Mouse (Mus musculus): ENCODE data around the gene Insyn1. TPM values are rescaled to one million over a fixed set of nuclear protein-coding genes. Genes with fewer than 3 reads are reported as not detected.
A peak's percentile ranks its signal among the peaks of the same experiment; 100 is the strongest.

Insyn1 gene
- polyA plus RNA-seq, 1 experiment from 2014 or later, result 0.74 TPM

DNA sequence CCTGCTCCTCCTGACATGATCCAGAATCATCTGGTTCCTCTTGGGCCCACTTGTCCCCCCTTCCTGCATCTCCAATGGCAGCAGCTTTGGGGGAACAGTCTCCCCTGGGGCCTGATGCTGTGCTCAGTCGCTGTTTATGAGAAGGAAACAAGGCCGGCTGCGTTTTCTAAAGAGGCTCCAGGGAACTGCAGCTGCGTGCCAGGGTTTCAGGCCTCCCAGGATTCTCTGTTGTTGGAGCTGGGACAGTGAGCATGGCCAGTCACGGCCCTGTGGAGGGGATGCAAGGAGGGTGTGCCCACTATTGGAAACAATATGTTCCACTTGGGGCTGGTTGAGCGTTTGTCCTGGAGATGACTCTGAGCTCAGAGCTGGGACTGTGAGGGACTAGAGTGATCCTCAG is 17.9 kb upstream of the Insyn1 start:
- Histone ChIP-seq H3K4me1 (replicated peaks; ENCODE audit: control insufficient read depth, insufficient read depth, low read length) (no peaks in the 10 kb centered on the region), H3K4me2 (ENCODE audit: low read depth, low read length) (no peak overlapping the region), H3K27me3 (ENCODE audit: control insufficient read depth, insufficient read depth, low read depth, low read length) (no peaks in the 10 kb centered on the region), H3K27ac (ENCODE audit: low read length) (no peak overlapping the region), H3K9ac (ENCODE audit: low read length) (no peak overlapping the region), H3K36me3 (ENCODE audit: control insufficient read depth, insufficient read depth, low read length) (no peaks in the 10 kb centered on the region), H3K9me3 (ENCODE audit: control insufficient read depth, low read length) (no peaks in the 10 kb centered on the region), H3K4me3 (ENCODE audit: low read length) (no peak overlapping the region)
- WGBS, result 57% methylated on average over 6 of the region's 6 CpGs
- ATAC-seq (ENCODE audit: low read depth), result no peak

DNA sequence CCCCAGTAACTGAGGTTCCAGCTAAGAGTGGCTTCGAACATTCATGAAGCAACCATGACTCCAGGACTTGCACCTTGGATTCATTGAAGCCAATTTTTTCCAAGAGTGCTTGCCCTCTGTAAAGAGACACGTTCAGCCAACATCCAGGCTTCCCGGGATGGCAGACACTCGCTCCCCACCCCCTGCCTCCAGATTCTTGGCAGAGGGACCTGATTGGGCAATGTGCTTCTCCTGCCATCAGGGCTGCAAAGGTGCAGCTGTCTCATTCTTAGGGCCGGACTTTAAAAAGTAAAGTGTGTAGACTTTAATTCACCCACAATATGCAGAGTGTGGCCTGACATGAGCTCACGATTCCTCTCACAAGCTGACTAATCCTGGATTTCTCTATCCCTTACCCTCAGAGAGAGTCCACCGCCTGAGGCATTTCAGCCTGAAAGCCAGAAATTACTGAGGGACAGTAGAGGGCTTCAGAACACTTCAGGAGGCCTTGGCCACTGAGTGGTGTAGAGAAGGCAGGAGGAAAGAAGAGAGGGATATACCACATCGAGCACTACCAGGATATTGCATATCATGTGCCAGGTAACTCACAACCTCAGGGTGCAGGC is 15.1 kb upstream of the Insyn1 start:
- 59% methylated on average over 8 of the region's 8 CpGs for WGBS
- no peak overlapping the region for H3K27ac ChIP-seq (ENCODE audit: low read length)
- H3K4me1 ChIP-seq (replicated peaks; ENCODE audit: control insufficient read depth, insufficient read depth, low read length), result no peaks in the 10 kb centered on the region
- ATAC-seq (ENCODE audit: low read depth), result no peak
- H3K4me2 ChIP-seq (ENCODE audit: low read depth, low read length), result no peak overlapping the region
- no peak overlapping the region for H3K9ac ChIP-seq (ENCODE audit: low read length)
- no peaks in the 10 kb centered on the region for H3K36me3 ChIP-seq (ENCODE audit: control insufficient read depth, insufficient read depth, low read length)
- H3K4me3 ChIP-seq (ENCODE audit: low read length), result no peak overlapping the region
- no peaks in the 10 kb centered on the region for H3K9me3 ChIP-seq (ENCODE audit: control insufficient read depth, low read length)
- no peaks in the 10 kb centered on the region for H3K27me3 ChIP-seq (ENCODE audit: control insufficient read depth, insufficient read depth, low read depth, low read length)

DNA sequence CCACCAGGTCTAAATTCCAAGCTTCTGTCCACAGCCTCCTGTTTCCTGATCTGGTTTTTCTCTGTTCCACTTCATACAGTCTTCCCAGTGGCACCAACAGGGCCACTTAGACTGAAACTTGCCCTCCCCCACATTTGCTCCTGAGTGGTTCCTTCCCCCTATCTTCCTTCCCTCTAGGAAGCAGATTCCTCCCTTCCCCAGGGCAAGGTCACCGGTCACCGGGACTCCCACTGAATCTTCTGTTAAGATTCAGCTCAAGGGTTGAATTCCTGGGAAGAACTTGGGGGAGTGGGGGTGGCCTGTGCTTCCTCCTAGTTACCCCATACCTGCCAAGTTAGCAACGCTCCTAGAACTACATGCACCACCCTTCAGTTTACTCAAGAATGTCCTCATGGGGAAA is 1.3 kb upstream of the Insyn1 start:
- peaks cover 16% of the 10 kb centered on the region for H3K4me1 ChIP-seq (replicated peaks; ENCODE audit: control insufficient read depth, insufficient read depth, low read length)
- H3K4me2 ChIP-seq (ENCODE audit: low read depth, low read length), result no peak overlapping the region
- H3K27me3 ChIP-seq (ENCODE audit: control insufficient read depth, insufficient read depth, low read depth, low read length), result peaks cover 10% of the 10 kb centered on the region
- H3K9me3 ChIP-seq (ENCODE audit: control insufficient read depth, low read length), result no peaks in the 10 kb centered on the region
- WGBS, result 13% methylated on average over 3 of the region's 3 CpGs
- no peak for ATAC-seq (ENCODE audit: low read depth)
- no peak overlapping the region for H3K27ac ChIP-seq (ENCODE audit: low read length)
- H3K4me3 ChIP-seq (ENCODE audit: low read length), result no peak overlapping the region
- H3K36me3 ChIP-seq (ENCODE audit: control insufficient read depth, insufficient read depth, low read length), result no peaks in the 10 kb centered on the region
- H3K9ac ChIP-seq (ENCODE audit: low read length), result no peak overlapping the region

DNA sequence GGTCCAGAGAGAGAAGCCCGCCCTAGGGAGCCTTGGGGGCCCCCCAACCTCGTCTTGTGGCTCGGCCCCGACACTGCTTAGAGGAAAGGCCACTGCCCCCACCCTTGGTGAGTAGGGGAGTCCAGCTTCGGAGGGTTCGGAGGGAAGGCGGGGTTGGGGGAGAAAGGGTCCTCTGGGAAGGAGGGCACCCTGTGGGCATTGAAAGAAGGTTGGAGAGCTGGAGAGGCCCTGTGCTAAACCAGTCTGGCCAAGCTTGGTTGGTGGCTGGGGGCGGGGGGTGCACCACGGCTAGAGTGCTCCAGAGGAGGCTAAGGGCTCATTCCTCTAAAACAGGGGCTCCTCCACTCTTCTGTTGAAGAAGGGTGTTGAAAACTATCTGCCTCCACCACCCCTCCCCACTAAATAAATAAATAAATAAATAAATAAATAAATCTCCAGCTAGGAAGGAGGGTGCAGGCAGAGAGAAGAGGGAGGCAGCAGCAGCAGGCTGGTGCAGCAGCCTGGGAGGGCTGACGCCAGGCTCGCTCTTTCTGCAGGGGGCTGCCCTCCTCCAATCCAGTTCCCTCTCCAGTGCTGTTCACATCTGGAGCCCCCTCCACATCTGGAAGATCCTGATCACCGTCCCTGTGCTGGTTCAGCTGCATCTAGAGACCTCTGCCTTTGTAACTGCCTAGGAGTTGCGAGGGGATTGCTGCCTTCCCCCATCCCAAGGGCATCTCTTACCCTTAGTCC is 896 bp downstream of the Insyn1 start:
- H3K4me1 ChIP-seq (replicated peaks; ENCODE audit: control insufficient read depth, insufficient read depth, low read length), result peaks cover 16% of the 10 kb centered on the region
- H3K9ac ChIP-seq (ENCODE audit: low read length), result peak overlapping the region; percentile 73
- H3K27me3 ChIP-seq (ENCODE audit: control insufficient read depth, insufficient read depth, low read depth, low read length), result peaks cover 10% of the 10 kb centered on the region
- H3K27ac ChIP-seq (ENCODE audit: low read length), result no peak overlapping the region
- no peaks in the 10 kb centered on the region for H3K36me3 ChIP-seq (ENCODE audit: control insufficient read depth, insufficient read depth, low read length)
- peak overlapping the region; percentile 65 for H3K4me3 ChIP-seq (ENCODE audit: low read length)
- WGBS, result 2% methylated on average over 13 of the region's 13 CpGs
- ATAC-seq (ENCODE audit: low read depth), result no peak; the same call in 1 of the 2 replicates
- peak overlapping the region; percentile 93 for H3K4me2 ChIP-seq (ENCODE audit: low read depth, low read length)
- H3K9me3 ChIP-seq (ENCODE audit: control insufficient read depth, low read length), result no peaks in the 10 kb centered on the region

DNA sequence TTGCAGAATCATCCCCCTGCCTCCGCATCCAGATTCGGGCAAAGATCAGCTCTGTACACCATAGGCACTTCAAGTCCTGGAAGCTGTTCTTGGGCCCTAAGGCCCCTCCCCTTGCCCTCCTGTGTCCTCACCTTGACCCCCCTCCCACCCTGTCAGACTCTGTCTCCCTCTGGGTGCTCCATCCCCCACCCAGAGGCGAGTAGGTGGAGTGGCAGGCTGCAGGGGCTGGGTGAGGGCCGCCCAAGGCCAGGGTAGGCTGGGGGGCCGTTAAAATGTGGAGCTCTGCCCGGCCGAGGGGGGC is 1.4 kb downstream of the Insyn1 start:
- 7% methylated on average over 7 of the region's 7 CpGs for WGBS
- no peak for ATAC-seq (ENCODE audit: low read depth)
- Histone ChIP-seq H3K27me3 (ENCODE audit: control insufficient read depth, insufficient read depth, low read depth, low read length) (peaks cover 10% of the 10 kb centered on the region), H3K36me3 (ENCODE audit: control insufficient read depth, insufficient read depth, low read length) (no peaks in the 10 kb centered on the region), H3K9ac (ENCODE audit: low read length) (0 out of 2 replicates have a peak overlapping the region, but pooled peaks have one; percentile 9), H3K4me2 (ENCODE audit: low read depth, low read length) (peak overlapping the region; percentile 93; the same call in 1 of the 2 replicates), H3K27ac (ENCODE audit: low read length) (no peak overlapping the region), H3K4me1 (replicated peaks; ENCODE audit: control insufficient read depth, insufficient read depth, low read length) (peaks cover 16% of the 10 kb centered on the region), H3K4me3 (ENCODE audit: low read length) (no peak overlapping the region; the same call in 1 of the 2 replicates), H3K9me3 (ENCODE audit: control insufficient read depth, low read length) (no peaks in the 10 kb centered on the region)

DNA sequence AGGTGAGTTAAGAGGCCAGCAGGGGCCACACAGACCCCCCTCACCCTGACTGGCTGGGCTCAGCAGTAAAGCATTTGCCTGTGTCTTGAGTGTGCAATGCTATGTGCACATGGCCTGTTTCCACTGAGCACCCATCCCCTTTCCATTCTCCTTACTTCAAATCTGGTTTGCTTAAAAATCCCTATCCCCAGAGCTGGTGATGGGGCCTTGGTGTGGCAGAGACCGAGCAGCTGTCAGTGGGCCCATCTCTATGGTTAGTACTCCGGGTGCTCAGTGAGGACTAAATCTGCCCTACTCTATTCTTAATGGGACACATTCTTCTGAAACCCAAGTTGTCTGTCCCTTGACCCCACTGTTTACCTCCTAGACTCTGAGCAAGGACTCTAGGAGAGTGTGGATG is 2.0 kb downstream of the Insyn1 start:
- peak; percentile 31; the same call in 1 of the 2 replicates for ATAC-seq (ENCODE audit: low read depth)
- no peak overlapping the region for H3K9ac ChIP-seq (ENCODE audit: low read length)
- no peak overlapping the region for H3K4me3 ChIP-seq (ENCODE audit: low read length)

DNA sequence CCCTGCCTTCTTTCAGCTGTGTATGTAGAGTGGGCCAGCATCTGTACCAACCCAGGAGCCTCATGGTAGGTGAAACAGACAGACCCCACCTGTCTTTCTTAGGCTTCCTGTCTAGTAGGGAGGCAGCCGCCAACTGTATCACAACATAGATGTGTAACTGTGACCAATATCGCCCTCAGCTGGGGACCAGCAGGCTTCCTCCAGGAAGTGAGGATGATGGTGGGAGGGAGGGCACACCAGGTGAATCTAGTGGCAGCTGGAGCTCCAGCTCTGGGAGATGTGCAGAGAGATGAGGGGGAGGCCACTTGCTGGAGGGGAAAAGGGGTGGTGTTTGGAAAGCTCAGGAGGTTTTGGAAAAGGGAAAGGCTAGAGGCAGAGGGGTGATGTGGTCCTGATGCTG is 6.6 kb downstream of the Insyn1 start:
- Histone ChIP-seq H3K27ac (ENCODE audit: low read length) (no peak overlapping the region), H3K4me1 (replicated peaks; ENCODE audit: control insufficient read depth, insufficient read depth, low read length) (peaks cover under 1% of the 10 kb centered on the region), H3K36me3 (ENCODE audit: control insufficient read depth, insufficient read depth, low read length) (no peaks in the 10 kb centered on the region), H3K27me3 (ENCODE audit: control insufficient read depth, insufficient read depth, low read depth, low read length) (peaks cover 3% of the 10 kb centered on the region; the same call in 1 of the 2 replicates), H3K4me3 (ENCODE audit: low read length) (no peak overlapping the region), H3K9ac (ENCODE audit: low read length) (no peak overlapping the region), H3K9me3 (ENCODE audit: control insufficient read depth, low read length) (no peaks in the 10 kb centered on the region), H3K4me2 (ENCODE audit: low read depth, low read length) (no peak overlapping the region)
- 56% methylated on average over 2 of the region's 2 CpGs for WGBS
- ATAC-seq (ENCODE audit: low read depth), result no peak

More for the DNA sequence above, 2.0 kb downstream of the Insyn1 start:
- H3K4me2 ChIP-seq (ENCODE audit: low read depth, low read length), result no peak overlapping the region
- H3K4me1 ChIP-seq (replicated peaks; ENCODE audit: control insufficient read depth, insufficient read depth, low read length), result peaks cover 16% of the 10 kb centered on the region
- H3K27me3 ChIP-seq (ENCODE audit: control insufficient read depth, insufficient read depth, low read depth, low read length), result peaks cover 10% of the 10 kb centered on the region
- H3K9me3 ChIP-seq (ENCODE audit: control insufficient read depth, low read length), result no peaks in the 10 kb centered on the region
- 53% methylated on average over 2 of the region's 2 CpGs for WGBS
- H3K36me3 ChIP-seq (ENCODE audit: control insufficient read depth, insufficient read depth, low read length), result no peaks in the 10 kb centered on the region
- H3K27ac ChIP-seq (ENCODE audit: low read length), result no peak overlapping the region

DNA sequence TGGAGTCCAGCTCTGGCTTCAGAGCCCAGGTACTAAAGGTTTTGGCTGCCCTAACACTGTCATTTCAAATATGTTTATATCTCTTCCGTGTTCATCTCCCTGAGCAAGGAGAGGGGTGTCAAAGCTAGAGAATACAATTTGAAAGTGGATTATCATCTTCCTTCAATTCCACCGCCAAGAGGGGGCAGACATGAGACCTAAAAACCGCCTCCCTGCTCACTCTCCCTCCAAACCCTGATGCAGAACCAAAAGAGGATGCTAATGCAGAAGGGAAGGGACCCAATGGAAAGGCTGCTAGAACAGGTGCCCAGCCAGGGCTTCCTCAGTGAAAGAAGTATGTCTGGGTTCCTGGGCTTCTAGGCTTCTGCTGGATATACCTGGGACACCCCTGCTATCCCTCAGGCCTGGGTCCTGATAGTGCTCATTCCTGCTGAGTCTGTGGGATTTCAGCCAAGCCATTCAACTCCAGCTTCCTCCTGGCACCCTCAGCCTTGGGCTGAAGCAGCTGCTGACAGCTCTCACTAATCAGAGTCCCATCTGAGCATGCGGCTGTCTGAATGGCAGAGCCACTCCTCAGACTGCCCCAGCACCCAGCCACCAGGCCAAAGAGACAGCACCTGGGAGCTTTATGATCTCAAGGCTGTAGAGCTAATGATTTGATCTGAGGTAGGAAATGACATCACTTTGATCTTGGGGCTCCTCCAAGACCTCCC is 8.2 kb downstream of the Insyn1 start:
- no peak for ATAC-seq (ENCODE audit: low read depth)
- 32% methylated on average over 4 of the region's 4 CpGs for WGBS

DNA sequence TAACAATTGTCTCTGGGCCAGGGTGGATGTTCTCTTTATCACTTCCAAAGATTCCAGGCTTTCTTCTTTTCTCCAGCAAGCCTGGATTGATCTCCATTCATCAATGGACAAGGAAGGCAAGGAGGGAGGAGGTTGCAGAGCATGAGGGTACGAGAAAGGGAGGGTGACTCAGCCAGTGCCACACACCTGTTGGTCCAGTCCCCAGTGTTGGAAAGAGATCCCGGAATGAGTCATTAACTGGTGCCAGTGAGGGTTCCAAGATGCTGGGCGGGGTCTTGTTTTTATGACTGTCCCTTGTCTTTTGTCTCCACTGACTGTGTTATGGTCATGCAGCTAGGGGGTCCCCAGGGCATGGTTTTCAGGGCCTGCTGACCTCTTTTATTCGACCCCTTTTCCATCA is 9.5 kb downstream of the Insyn1 start:
- Histone ChIP-seq H3K27me3 (ENCODE audit: control insufficient read depth, insufficient read depth, low read depth, low read length) (no peaks in the 10 kb centered on the region), H3K27ac (ENCODE audit: low read length) (no peak overlapping the region), H3K9me3 (ENCODE audit: control insufficient read depth, low read length) (no peaks in the 10 kb centered on the region), H3K36me3 (ENCODE audit: control insufficient read depth, insufficient read depth, low read length) (no peaks in the 10 kb centered on the region), H3K9ac (ENCODE audit: low read length) (no peak overlapping the region), H3K4me3 (ENCODE audit: low read length) (no peak overlapping the region), H3K4me1 (replicated peaks; ENCODE audit: control insufficient read depth, insufficient read depth, low read length) (no peaks in the 10 kb centered on the region), H3K4me2 (ENCODE audit: low read depth, low read length) (no peak overlapping the region)
- WGBS, result 66% methylated on average over 4 of the region's 4 CpGs
- no peak for ATAC-seq (ENCODE audit: low read depth)

More for the DNA sequence above, 8.2 kb downstream of the Insyn1 start:
- no peaks in the 10 kb centered on the region for H3K27me3 ChIP-seq (ENCODE audit: control insufficient read depth, insufficient read depth, low read depth, low read length)
- H3K9me3 ChIP-seq (ENCODE audit: control insufficient read depth, low read length), result no peaks in the 10 kb centered on the region
- no peak overlapping the region for H3K4me3 ChIP-seq (ENCODE audit: low read length)
- no peak overlapping the region for H3K4me2 ChIP-seq (ENCODE audit: low read depth, low read length)
- no peaks in the 10 kb centered on the region for H3K4me1 ChIP-seq (replicated peaks; ENCODE audit: control insufficient read depth, insufficient read depth, low read length)
- no peaks in the 10 kb centered on the region for H3K36me3 ChIP-seq (ENCODE audit: control insufficient read depth, insufficient read depth, low read length)
- H3K27ac ChIP-seq (ENCODE audit: low read length), result no peak overlapping the region
- H3K9ac ChIP-seq (ENCODE audit: low read length), result no peak overlapping the region
